Mouse (Mus musculus): Measurements from ENCODE around the gene Gng7. TPM values are rescaled to one million over a fixed set of nuclear protein-coding genes. Genes with fewer than 3 reads are reported as not detected.

Gene Gng7
- polyA plus RNA-seq, 1 experiment from 2014 or later, result 15.3 TPM

GRCm38 (mm10) chr10:80940988-80941347 lies 73.8 kb downstream of the Gng7 start:
- WGBS, result 66% methylated on average over 2 of the region's 2 CpGs
- Histone ChIP-seq H3K9me3 (replicated peaks; ENCODE audit: control insufficient read depth, low read length) (no peaks in the 10 kb centered on the region), H3K9ac (ENCODE audit: low read length) (no peak overlapping the region), H3K27me3 (replicated peaks; ENCODE audit: control insufficient read depth, insufficient read depth, low read length) (peaks cover 5% of the 10 kb centered on the region), H3K4me3 (ENCODE audit: low read depth, low read length) (no peak overlapping the region), H3K36me3 (ENCODE audit: control insufficient read depth, insufficient read depth, low read length) (no peaks in the 10 kb centered on the region), H3K4me1 (ENCODE audit: control insufficient read depth, insufficient read depth, low read length) (peaks cover 21% of the 10 kb centered on the region), H3K27ac (ENCODE audit: low read depth, low read length) (no peak overlapping the region), H3K4me2 (ENCODE audit: low read length) (no peak overlapping the region)
- no peak for DNase-seq (ENCODE audit: low spot score)
- ATAC-seq, result no peak

GRCm38 (mm10) chr10:80940320-80940987 lies 74.3 kb downstream of the Gng7 start:
- WGBS, result 60% methylated on average over 8 of the region's 8 CpGs
- Histone ChIP-seq H3K27ac (ENCODE audit: low read depth, low read length) (no peak overlapping the region), H3K27me3 (replicated peaks; ENCODE audit: control insufficient read depth, insufficient read depth, low read length) (peaks cover 5% of the 10 kb centered on the region), H3K36me3 (ENCODE audit: control insufficient read depth, insufficient read depth, low read length) (no peaks in the 10 kb centered on the region), H3K9ac (ENCODE audit: low read length) (peak overlapping the region; percentile 54), H3K9me3 (replicated peaks; ENCODE audit: control insufficient read depth, low read length) (no peaks in the 10 kb centered on the region), H3K4me2 (ENCODE audit: low read length) (peak overlapping the region; percentile 70), H3K4me3 (ENCODE audit: low read depth, low read length) (peak overlapping the region; percentile 36; the same call in 1 of the 2 replicates), H3K4me1 (ENCODE audit: control insufficient read depth, insufficient read depth, low read length) (peaks cover 26% of the 10 kb centered on the region)
- no peak for DNase-seq (ENCODE audit: low spot score)
- ATAC-seq, result no peak

GRCm38 (mm10) chr10:80939671-80940070 lies 75.1 kb downstream of the Gng7 start:
- 0 out of 2 replicates have a peak overlapping the region, but pooled peaks have one; percentile 30 for H3K27ac ChIP-seq (ENCODE audit: low read depth, low read length)
- peak overlapping the region; percentile 36 for H3K4me3 ChIP-seq (ENCODE audit: low read depth, low read length)
- peak overlapping the region; percentile 54 for H3K9ac ChIP-seq (ENCODE audit: low read length)
- peaks cover 29% of the 10 kb centered on the region for H3K4me1 ChIP-seq (ENCODE audit: control insufficient read depth, insufficient read depth, low read length)
- H3K9me3 ChIP-seq (replicated peaks; ENCODE audit: control insufficient read depth, low read length), result no peaks in the 10 kb centered on the region
- peaks cover 6% of the 10 kb centered on the region for H3K27me3 ChIP-seq (replicated peaks; ENCODE audit: control insufficient read depth, insufficient read depth, low read length)
- H3K36me3 ChIP-seq (ENCODE audit: control insufficient read depth, insufficient read depth, low read length), result no peaks in the 10 kb centered on the region
- peak; percentile 86 for DNase-seq (ENCODE audit: low spot score)
- WGBS, result 5% methylated on average over 28 of the region's 28 CpGs
- H3K4me2 ChIP-seq (ENCODE audit: low read length), result peak overlapping the region; percentile 70
- peak; percentile 72 for ATAC-seq

- Histone ChIP-seq H3K4me1 (ENCODE audit: control insufficient read depth, insufficient read depth, low read length) (peaks cover 30% of the 10 kb centered on the region), H3K27ac (ENCODE audit: low read depth, low read length) (peak overlapping the region; percentile 30; the same call in 1 of the 2 replicates)
- 9% methylated on average over 15 of the region's 15 CpGs for WGBS
Measured at GRCm38 (mm10) chr10:80938831-80939550, 75.8 kb downstream of the Gng7 start.

GRCm38 (mm10) chr10:80937646-80938045 lies 77.1 kb downstream of the Gng7 start:
- Histone ChIP-seq H3K27me3 (replicated peaks; ENCODE audit: control insufficient read depth, insufficient read depth, low read length) (peaks cover 26% of the 10 kb centered on the region), H3K4me2 (ENCODE audit: low read length) (no peak overlapping the region), H3K9ac (ENCODE audit: low read length) (no peak overlapping the region), H3K36me3 (ENCODE audit: control insufficient read depth, insufficient read depth, low read length) (no peaks in the 10 kb centered on the region), H3K4me1 (ENCODE audit: control insufficient read depth, insufficient read depth, low read length) (peaks cover 37% of the 10 kb centered on the region), H3K9me3 (replicated peaks; ENCODE audit: control insufficient read depth, low read length) (no peaks in the 10 kb centered on the region), H3K27ac (ENCODE audit: low read depth, low read length) (peak overlapping the region; percentile 15; the same call in 1 of the 2 replicates), H3K4me3 (ENCODE audit: low read depth, low read length) (no peak overlapping the region)
- ATAC-seq, result no peak
- WGBS, result 17% methylated on average over 8 of the region's 8 CpGs
- DNase-seq (ENCODE audit: low spot score), result peak; percentile 59

More at GRCm38 (mm10) chr10:80938831-80939550, 75.8 kb downstream of the Gng7 start:
- H3K36me3 ChIP-seq (ENCODE audit: control insufficient read depth, insufficient read depth, low read length), result no peaks in the 10 kb centered on the region
- ATAC-seq (peak; percentile 49), DNase-seq (ENCODE audit: low spot score) (no peak)
- H3K9ac ChIP-seq (ENCODE audit: low read length), result peak overlapping the region; percentile 54; the same call in 1 of the 2 replicates
- H3K4me3 ChIP-seq (ENCODE audit: low read depth, low read length), result peak overlapping the region; percentile 36
- peaks cover 13% of the 10 kb centered on the region for H3K27me3 ChIP-seq (replicated peaks; ENCODE audit: control insufficient read depth, insufficient read depth, low read length)
- H3K9me3 ChIP-seq (replicated peaks; ENCODE audit: control insufficient read depth, low read length), result no peaks in the 10 kb centered on the region
- peak overlapping the region; percentile 70 for H3K4me2 ChIP-seq (ENCODE audit: low read length)

GRCm38 (mm10) chr10:80936810-80937164 lies 78.0 kb downstream of the Gng7 start:
- Histone ChIP-seq H3K4me1 (ENCODE audit: control insufficient read depth, insufficient read depth, low read length) (peaks cover 44% of the 10 kb centered on the region), H3K4me2 (ENCODE audit: low read length) (peak overlapping the region; percentile 53), H3K27ac (ENCODE audit: low read depth, low read length) (no peak overlapping the region; the same call in 1 of the 2 replicates), H3K4me3 (ENCODE audit: low read depth, low read length) (no peak overlapping the region), H3K36me3 (ENCODE audit: control insufficient read depth, insufficient read depth, low read length) (no peaks in the 10 kb centered on the region), H3K9ac (ENCODE audit: low read length) (no peak overlapping the region), H3K9me3 (replicated peaks; ENCODE audit: control insufficient read depth, low read length) (no peaks in the 10 kb centered on the region), H3K27me3 (replicated peaks; ENCODE audit: control insufficient read depth, insufficient read depth, low read length) (peaks cover 34% of the 10 kb centered on the region)
- 11% methylated on average over 6 of the region's 6 CpGs for WGBS
- no peak for ATAC-seq
- DNase-seq (ENCODE audit: low spot score), result no peak

- under 1% methylated on average over 37 of the region's 37 CpGs for WGBS
- peaks cover 39% of the 10 kb centered on the region for H3K27me3 ChIP-seq (replicated peaks; ENCODE audit: control insufficient read depth, insufficient read depth, low read length)
- peak overlapping the region; percentile 51 for H3K9ac ChIP-seq (ENCODE audit: low read length)
- ATAC-seq (peak; percentile 54), DNase-seq (ENCODE audit: low spot score) (peak; percentile 83)
- H3K36me3 ChIP-seq (ENCODE audit: control insufficient read depth, insufficient read depth, low read length), result no peaks in the 10 kb centered on the region
- no peaks in the 10 kb centered on the region for H3K9me3 ChIP-seq (replicated peaks; ENCODE audit: control insufficient read depth, low read length)
- peak overlapping the region; percentile 26 for H3K4me3 ChIP-seq (ENCODE audit: low read depth, low read length)
- H3K4me2 ChIP-seq (ENCODE audit: low read length), result peak overlapping the region; percentile 53
- peaks cover 49% of the 10 kb centered on the region for H3K4me1 ChIP-seq (ENCODE audit: control insufficient read depth, insufficient read depth, low read length)
- H3K27ac ChIP-seq (ENCODE audit: low read depth, low read length), result peak overlapping the region; percentile 41; the same call in 1 of the 2 replicates
Measured at GRCm38 (mm10) chr10:80936135-80936809, 78.5 kb downstream of the Gng7 start.

- Histone ChIP-seq H3K4me2 (ENCODE audit: low read length) (peak overlapping the region; percentile 53), H3K27me3 (replicated peaks; ENCODE audit: control insufficient read depth, insufficient read depth, low read length) (peaks cover 45% of the 10 kb centered on the region), H3K4me1 (ENCODE audit: control insufficient read depth, insufficient read depth, low read length) (peaks cover 52% of the 10 kb centered on the region), H3K36me3 (ENCODE audit: control insufficient read depth, insufficient read depth, low read length) (no peaks in the 10 kb centered on the region), H3K27ac (ENCODE audit: low read depth, low read length) (no peak overlapping the region), H3K9me3 (replicated peaks; ENCODE audit: control insufficient read depth, low read length) (no peaks in the 10 kb centered on the region), H3K9ac (ENCODE audit: low read length) (peak overlapping the region; percentile 47; the same call in 1 of the 2 replicates), H3K4me3 (ENCODE audit: low read depth, low read length) (0 out of 2 replicates have a peak overlapping the region, but pooled peaks have one; percentile 26)
- DNase-seq (ENCODE audit: low spot score) (peak; percentile 32), ATAC-seq (no peak)
- 2% methylated on average over 15 of the region's 17 CpGs for WGBS
Measured at GRCm38 (mm10) chr10:80935698-80936097, 79.0 kb downstream of the Gng7 start.
